Mouse (Mus musculus) monocyte, adult 5-6 weeks (primary cell): ENCODE measurements at regions not wholly inside any gene's neighbourhood (a gene's known extent, or its start where the extent isn't known, plus 50 kb on each side); places are given as distances from the start of the nearest gene placed in this dataset.

ENCODE experiments used
- ATAC-seq: fragments of 153-309, 156-312 bp; replicated peaks from 2 replicates; pipeline ENCODE4 v1.8.0; 2017; ENCODE audit warnings: mild to moderate bottlenecking; ENCODE audit not compliant: low TSS enrichment, insufficient number of reproducible peaks, severe bottlenecking, poor library complexity, low FRiP score

GRCm38 (mm10) chr19:6600873-6601530, 58.2 kb upstream of the Slc22a12 start:
- ATAC-seq: no peak

- no peak for ATAC-seq
Measured at GRCm38 (mm10) chr19:6599281-6599680, 56.4 kb upstream of the Slc22a12 start.

GRCm38 (mm10) chr19:6598186-6598585, 55.4 kb upstream of the Slc22a12 start:
- no peak for ATAC-seq

DNA sequence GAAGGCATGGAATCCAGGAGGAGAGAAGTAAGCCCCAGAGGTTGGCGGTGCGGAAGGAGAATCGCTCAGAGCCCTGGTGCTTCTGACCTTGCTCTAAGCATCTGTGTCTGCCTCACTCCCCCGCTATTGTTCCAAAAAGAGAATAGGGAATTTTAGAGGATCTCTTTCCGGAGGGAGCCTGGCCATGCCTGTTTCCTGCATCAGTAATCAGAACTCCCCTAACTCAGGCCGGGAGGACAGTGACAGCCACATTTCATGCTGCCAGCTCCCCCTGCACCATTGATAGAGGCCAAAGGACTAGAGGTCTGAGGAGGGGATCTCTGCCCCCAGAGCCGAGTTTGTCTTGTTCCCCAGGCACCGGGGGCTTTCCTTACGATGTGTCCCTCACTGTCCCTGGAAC, 53.0 kb upstream of the Slc22a12 start:
- no peak for ATAC-seq
